Mouse (Mus musculus): Measurements from ENCODE around the gene Stt3b.

DNA sequence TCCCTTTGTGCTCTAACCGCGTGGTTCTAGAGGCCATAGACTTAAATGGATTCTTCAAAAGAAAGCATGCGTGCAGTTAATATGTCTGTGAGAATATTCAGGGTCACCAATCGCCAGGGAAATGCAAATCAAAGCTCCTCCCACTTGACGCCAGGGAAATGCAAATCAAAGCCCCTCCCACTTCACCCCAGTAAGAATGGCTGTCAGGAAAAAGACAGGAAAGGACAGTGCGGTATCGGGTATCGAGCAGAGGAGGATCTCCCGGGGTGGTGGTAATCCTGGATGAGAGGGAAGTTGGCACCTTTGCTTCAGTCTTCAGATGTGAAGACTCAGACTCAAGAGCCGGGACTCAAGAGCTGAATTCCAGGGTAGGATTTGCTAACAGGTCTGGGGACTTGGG, 4.3 kb upstream of the Stt3b start:
- TF ChIP-seq CTCF (IDR thresholded peaks at IDR 0.05; ENCODE audit: low read depth, low read length) = no peak
- no peak for TF ChIP-seq POLR2A (IDR thresholded peaks at IDR 0.05; ENCODE audit: borderline replicate concordance, low read depth, low read length)

Data from bone marrow macrophage, adult 2 months (primary cell).